Mouse (Mus musculus) left cerebral cortex, postnatal 10 days (tissue): Measurements from ENCODE around the gene Osm. TPM values are rescaled to one million over a fixed set of nuclear protein-coding genes. Genes with fewer than 3 reads are reported as not detected.

Experiments
- DNase-seq, 2 experiments: peaks; one replicate each; pipeline ENCODE4 v3.0.0; 2021 to 2022; ENCODE audit warnings: low spot score in 2 of 2, mixed read lengths in 1 of 2; ENCODE audit errors: extremely low spot score in 1 of 2
- intact Hi-C: fragments of 180-260 bp; cut with DNase I; formaldehyde crosslinking; loops from one replicate; pipeline ENCODE4 v1.15.1; 2025
- total RNA-seq, 2 experiments: library from RNA; stranded (reverse); gene quantifications; 2 replicates each; pipeline ENCODE4 v1.2.3; 2021

Osm gene
- total RNA-seq, 2 experiments from 2014 or later, result not detected

DNA sequence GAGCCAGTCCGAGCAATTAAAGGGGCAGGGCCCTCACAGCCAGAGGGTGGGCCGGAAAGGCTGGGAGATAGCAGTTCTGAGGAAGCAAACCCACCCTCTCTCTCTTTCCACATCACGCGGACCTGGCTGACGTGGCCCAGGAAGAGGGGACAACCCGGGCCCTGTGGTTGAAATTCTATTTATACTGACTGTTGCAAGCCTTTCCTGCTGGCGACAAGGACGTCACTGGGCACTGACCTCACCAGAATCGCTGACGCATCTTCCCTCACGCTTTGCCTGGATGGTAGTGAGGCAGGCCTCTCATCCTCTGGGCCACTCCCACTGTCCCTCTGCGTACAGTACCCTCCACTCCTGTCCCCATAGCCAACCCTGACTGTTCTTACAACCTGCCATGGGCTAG lies 3.6 kb upstream of the Osm start:
- intact Hi-C loops, result no loop called here
- DNase-seq, result no peak

DNA sequence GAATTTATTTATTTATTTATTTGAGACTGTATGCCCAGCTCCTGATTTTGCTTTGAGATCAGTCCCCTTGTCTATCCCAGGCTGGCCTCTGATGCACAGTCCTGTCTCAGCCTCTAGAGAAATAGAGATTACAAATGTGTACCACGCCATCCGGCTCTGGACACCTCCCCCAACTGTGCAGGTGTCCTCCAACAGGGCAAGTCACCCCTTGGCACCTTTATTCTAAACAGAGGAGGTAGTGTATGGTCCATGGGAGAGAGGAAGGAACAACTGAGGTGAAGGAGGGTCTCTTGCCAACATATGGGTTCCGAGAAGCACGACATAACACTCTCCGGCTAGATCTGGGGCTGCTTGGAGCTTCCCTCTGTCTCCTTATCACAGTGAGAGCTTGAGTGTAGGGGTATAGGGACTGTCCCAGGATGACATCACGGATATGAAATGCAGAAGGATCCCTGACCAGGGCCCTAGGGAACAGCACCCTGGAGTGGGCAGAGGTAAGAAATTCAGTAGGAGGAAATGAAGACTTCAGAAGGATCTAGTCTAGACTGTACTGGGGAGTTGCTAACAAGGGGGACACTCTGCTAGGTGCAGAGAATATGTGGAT lies 1.1 kb upstream of the Osm start:
- no peak for DNase-seq

GRCm38 (mm10) chr11:4236546-4237067 lies 387 bp downstream of the Osm start:
- intact Hi-C loops, result no loop called here
- DNase-seq, result no peak

More for the DNA sequence above, 1.1 kb upstream of the Osm start:
- intact Hi-C loops, result no loop called here

DNA sequence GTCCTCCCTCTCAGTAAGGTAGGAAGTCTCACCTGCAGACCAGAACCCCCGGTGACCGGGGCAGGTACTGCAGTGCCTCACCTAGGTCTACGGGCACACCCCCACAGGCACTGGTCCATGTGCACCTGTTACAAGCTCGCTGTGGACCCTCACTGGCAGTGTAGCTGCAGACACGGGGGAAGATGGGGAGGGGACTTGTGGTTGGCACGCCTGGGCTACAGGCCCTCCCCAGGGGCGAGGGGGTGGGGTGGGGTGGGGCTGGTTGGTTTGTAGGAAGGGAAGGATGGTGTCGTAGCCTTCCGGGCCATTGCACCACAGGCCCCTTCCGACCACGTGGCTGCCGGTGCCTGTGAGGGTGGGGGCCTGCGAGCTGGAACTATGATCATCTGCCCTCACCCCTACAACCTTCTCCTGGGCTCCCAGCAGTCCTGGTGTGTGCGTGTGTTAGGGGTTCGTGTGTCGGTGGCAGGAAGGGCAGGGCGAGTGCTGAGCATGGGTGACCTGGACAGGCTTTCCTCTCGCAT lies 1.2 kb downstream of the Osm start:
- no peak for DNase-seq
- intact Hi-C loops, result no loop called here

DNA sequence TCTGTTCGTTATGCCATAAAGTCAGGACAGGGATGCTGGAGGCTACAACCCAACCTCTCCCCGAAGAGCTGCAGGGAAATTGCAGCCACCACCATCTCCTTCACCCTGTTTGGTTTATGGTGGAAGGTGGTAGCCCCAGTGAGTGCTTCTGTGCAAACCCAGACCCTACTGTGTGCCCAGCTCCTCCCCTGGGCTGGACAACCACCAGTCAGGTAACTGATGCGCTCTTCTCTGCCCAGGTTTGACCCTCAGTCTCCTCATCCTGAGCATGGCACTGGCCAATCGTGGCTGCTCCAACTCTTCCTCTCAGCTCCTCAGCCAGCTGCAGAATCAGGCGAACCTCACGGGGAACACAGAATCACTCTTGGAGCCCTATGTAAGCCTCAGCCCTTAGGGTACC lies 1.9 kb downstream of the Osm start:
- no peak for DNase-seq
- intact Hi-C loops, result no loop called here

DNA sequence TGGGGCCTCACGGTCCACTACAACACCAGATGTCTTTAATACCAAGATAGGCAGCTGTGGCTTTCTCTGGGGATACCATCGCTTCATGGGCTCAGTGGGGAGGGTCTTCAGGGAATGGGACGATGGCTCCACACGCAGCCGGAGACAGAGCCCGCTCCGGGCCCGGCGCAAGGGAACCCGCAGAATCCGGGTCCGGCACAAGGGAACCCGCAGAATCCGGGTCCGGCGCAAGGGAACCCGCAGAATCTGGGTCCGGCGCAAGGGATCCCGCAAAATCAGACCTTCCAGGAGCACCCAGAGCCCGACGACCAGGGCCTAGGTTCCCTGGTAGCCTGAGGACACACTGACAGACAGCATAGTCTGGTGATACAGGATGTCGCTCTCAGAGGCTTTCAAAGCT lies 3.5 kb downstream of the Osm start:
- no peak for DNase-seq
- intact Hi-C loops, result no loop called here

- intact Hi-C loops, result no loop called here
- DNase-seq, result no peak
These were observed 3.9 kb downstream of the Osm start for GRCm38 (mm10) chr11:4240151-4240550.

DNA sequence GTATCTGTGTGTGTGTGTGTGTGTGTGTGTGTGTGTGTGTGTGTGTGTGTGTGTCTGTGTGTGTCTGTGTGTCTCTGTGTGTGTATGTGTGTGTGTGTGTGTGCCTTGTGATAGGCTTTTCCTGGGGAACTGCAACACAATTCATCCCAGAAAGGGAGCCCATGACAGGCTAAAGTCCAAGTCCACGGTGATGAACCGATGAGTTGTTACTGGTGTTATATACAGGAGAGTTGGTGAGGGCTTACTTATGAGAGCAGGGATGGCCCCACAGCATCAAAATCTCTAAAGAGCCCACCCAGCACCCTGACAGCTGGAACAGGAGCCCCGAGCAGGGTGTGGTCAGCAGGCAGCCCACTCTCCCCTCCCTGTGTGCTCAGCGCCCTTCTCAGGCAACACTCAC lies 5.0 kb downstream of the Osm start:
- intact Hi-C loops, result no loop called here
- DNase-seq, result no peak

DNA sequence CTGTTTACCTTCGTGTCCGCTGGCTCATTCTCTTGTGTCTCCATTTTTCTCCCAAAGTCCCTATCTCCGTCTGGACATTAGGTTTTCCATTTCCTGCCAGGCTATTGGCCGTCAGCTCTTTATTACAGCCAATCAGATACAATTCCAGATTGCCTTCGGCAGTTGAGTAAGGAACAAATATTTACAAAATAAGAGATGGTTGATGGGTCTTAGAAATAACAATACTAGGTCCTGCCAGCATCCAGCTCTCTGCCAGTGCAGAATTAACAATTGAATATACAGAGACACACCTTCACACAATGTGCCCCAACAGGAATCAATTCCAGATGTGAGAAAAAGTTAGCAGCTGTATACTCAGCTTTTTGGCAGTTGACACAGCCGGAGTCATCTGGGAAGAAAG lies 9.9 kb downstream of the Osm start:
- no peak for DNase-seq
- intact Hi-C loops, result no loop called here

- intact Hi-C loops, result no loop called here
- DNase-seq, result no peak
These were observed 10.4 kb downstream of the Osm start for GRCm38 (mm10) chr11:4246623-4247022.

GRCm38 (mm10) chr11:4247201-4247959 lies 11.2 kb downstream of the Osm start:
- no peak for DNase-seq
- intact Hi-C loops, result no loop called here

GRCm38 (mm10) chr11:4249151-4249550 lies 12.9 kb downstream of the Osm start:
- intact Hi-C loops, result no loop called here
- DNase-seq, result no peak

GRCm38 (mm10) chr11:4250290-4250689 lies 14.1 kb downstream of the Osm start:
- no peak for DNase-seq
- intact Hi-C loops, result no loop called here

- DNase-seq, result no peak
- intact Hi-C loops, result no loop called here
These were observed 15.2 kb downstream of the Osm start for GRCm38 (mm10) chr11:4251376-4251775.

DNA sequence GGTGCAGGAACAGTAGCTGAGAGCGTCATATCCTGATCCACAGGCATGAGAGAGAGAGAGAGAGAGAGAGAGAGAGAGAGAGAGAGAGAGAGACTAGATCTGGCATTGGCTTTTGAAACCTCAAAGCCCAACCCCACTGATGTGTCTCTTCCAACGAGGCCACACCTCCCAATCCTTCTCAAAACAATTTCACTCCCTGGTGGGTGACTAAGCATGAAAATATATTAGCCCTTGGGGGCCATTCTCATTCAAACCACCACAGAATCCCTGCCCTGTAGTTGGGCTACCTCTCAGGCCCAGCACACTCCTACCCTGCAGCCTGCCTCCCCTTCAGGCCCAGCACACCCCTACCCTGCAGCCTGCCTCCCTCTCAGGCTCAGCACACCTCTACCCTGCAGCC lies 16.7 kb downstream of the Osm start:
- intact Hi-C loops, result no loop called here
- no peak for DNase-seq

DNA sequence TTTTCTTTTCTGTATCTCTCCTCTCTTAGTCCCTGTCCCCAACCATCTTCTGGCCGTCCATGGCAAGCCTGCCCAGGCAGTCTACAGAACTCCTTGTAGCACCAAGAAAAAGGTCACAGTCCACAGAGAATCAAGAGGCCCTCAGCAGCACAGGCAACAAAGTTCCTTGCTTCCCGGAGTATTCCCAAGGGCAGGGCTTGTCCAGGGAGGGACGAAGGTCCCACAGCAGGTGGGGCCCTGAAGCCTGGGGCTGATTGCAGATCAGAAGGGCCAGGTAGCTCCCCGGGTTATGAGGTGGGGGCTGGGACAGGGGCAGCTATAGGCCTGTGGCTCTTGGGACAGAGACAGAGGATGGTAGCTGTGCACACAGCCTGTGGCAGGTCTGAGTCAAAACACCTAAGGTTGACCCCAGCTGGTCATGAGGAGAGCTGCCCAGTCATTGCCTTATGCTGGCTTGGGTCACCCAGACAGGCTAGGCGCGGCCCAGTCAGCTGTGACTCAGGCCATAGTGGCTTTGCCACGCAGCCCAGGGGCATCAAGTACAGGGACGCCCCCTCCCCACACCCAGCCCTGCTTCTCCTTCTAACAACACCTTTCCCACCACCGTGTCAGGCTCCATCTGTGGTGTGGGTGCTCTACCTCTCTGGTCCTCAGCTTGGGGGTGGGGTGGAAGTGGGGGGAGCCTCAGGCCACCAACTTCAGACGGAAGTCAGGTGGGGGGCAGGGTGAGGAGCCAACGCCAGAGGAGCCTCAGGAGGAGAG lies 20.8 kb downstream of the Osm start, which contains the start of gene Lif:
Gene Lif (plus strand): TSS at position 712 of the 762 bp plus-strand sequence.
- intact Hi-C loops, result loop anchor here (5.0 kb wide), 1 partner anchor 35 kb away; no protein-coding TSS in a partner anchor
- no peak for DNase-seq

DNA sequence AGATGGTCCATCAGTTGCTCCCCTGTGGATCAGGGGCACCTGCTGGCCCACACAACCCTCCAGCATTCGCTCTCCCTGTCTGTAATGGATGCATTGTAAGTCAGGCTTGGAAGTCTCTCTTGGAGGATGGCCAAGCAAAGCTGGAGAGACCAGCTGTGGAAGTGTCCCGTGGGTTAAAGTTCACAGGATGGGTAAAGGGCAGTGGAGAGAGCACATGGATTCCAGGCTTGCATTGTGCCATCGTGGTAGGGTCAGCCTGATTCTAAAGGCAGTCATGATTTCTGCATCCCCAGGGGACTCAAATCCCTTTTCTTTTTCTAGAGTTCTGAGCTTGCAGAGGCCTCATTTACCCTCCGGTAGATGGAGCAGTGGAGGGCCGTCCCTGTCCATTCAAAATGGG lies 21.5 kb downstream of the Osm start:
- intact Hi-C loops, result loop anchor here (1.0 to 5.0 kb wide), 2 partner anchors 35 to 165 kb away; no protein-coding TSS in a partner anchor
- no peak for DNase-seq

DNA sequence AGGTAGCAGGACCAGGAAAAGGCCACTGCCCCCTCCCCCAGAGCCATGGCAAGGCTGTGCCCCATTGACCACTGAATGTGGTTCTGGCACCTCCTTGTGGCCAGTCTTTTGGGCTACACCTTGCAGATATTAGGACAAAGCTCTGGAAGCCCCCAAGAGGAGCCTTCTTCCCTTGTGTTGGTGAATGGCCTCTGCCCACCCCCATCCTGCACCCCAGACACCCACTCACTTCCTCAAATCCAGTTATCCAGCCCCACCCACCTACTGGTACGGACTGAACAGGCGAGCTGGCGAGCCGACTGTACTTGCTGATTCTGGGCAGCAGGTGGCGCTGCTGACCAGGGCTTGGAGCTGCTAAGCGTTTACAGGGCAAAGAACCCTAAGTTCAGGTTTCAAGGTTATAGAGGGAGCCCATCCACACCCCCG lies 22.4 kb downstream of the Osm start:
- DNase-seq, result peak; percentile 53 to 80
- intact Hi-C loops, result loop anchor here (1.0 to 5.0 kb wide), 2 partner anchors 36 to 164 kb away; no protein-coding TSS in a partner anchor
